Mouse (Mus musculus): Measurements from ENCODE around the gene Cep128.

The Cep128 gene

DNA sequence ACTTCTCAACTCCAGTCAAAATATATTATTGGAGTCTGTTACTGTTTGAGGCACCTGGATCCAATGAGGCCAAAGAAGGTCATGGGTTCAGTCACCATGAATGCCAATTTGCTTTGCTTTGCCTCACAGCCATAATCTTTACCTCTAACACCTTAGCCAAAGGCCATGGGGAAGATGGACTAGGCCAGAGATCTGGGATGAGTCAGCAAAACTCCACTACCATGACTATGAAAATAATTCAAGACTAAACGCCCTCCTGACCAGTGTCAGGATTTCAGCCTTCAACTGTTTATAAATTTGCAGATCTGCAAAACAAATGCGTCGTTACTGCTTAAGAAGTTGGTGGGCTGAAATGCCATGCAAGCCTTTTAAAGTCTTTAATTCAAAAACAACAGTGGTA lies 76.5 kb downstream of the Cep128 start:
- no peak for DNase-seq (ENCODE audit: low read depth, low spot score)

GRCm38 (mm10) chr12:91305769-91306168 lies 78.4 kb downstream of the Cep128 start:
- DNase-seq (ENCODE audit: low read depth, low spot score) = no peak

DNA sequence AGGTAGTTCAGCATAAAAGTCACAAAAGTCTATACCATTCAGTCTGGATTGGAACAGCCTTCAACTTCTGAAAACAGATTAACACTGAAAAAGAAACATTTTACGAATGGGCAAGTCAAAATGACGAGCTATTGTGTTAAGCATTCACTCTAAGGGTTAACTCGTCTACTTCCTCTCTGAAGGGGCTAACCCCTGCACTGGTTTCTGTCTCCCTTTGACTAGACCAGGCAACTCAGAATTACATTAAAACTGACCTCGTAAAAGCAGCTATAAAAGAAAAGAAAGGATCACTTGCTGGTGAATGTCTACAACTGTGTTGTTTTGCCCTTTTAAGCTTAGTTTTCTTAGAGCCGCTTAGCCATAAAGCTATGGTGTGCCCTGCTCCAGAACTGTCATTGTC lies 79.2 kb downstream of the Cep128 start:
- no peak for DNase-seq (ENCODE audit: low read depth, low spot score)

- DNase-seq (ENCODE audit: low read depth, low spot score) = no peak
Observed at GRCm38 (mm10) chr12:91298700-91299099, 85.5 kb downstream of the Cep128 start.

DNA sequence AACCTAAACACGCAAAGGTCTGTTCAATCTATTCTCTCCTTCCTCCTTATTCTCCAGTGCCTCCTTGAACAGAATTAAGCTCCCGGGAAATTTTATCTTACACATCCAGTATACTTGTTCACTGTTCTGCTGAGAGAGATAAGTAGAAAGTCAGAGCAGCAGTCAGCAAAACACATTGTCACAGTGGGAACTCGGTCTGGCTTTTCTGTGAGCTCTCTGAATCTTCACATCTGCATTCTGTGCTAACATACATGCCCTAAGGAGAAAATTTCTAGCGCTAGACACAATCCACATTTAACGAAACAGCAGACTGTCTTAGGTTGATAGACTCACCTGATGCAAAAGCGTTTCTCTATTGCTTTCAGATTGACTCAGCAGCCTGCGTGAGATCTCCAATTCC lies 88.3 kb downstream of the Cep128 start:
- DNase-seq (ENCODE audit: low read depth, low spot score) = no peak

DNA sequence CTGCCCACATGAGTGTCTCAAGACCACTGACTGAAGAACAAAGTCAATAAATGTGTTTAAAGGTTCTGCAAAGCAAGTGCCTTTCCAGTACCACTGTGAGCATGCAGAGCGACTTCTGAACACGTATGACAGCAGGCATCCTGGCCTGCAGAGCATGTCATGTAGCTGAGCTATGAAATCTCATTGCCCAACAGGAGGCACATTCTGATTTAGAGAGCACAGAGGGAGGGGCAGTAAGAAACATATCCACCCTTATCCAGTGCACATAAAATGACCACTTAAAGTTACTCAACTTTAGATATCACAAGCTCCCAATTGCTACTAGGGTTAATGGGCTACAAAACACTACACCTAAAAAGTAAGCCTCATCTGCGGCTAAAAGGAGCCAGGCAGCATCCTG lies 88.8 kb downstream of the Cep128 start:
- DNase-seq (ENCODE audit: low read depth, low spot score) = no peak

DNA sequence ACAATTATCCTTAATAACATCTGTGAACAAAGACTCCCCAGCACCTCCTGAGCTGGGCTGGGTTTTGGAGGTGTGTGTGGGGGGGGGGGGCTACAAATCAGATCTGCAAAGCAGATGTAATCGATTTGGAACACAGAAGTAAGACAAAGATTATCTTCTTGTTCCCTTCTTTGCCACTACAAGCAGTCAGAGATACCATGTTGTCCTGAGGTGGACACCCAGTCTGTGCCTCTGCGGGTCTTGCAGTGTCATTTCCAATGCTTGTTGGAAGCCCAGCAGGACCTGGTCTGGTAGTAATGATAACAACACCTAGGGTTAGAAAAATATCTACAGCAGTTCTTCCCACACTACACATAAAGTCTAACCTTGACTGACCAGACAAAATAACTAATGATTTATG lies 110.3 kb downstream of the Cep128 start:
- no peak for DNase-seq (ENCODE audit: low read depth, low spot score)

GRCm38 (mm10) chr12:91269634-91270033 lies 114.6 kb downstream of the Cep128 start:
- DNase-seq (ENCODE audit: low read depth, low spot score) = no peak

- DNase-seq (ENCODE audit: low read depth, low spot score) = no peak
Observed at GRCm38 (mm10) chr12:91268974-91269373, 115.2 kb downstream of the Cep128 start.

GRCm38 (mm10) chr12:91266014-91266413 lies 118.2 kb downstream of the Cep128 start:
- DNase-seq (ENCODE audit: low read depth, low spot score) = no peak

DNA sequence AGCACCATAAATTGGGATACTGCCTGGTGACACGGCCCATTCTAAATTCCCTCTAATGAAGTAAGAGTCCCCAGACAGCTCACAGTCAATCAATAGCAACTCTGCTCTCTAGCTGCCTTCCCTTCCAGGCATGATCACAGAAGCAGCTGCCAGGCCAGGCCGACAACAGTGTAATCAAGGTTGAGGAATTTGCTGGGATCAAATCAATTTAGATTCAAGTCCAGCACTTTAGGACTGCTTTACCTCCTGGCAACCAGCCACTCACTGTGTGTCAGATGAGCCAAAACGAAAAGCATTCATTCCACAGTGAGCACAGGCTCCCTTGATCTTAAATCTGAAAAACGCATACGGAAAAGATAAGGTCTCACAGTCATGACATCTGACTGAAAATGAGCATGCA lies 118.7 kb downstream of the Cep128 start:
- DNase-seq (ENCODE audit: low read depth, low spot score) = no peak

DNA sequence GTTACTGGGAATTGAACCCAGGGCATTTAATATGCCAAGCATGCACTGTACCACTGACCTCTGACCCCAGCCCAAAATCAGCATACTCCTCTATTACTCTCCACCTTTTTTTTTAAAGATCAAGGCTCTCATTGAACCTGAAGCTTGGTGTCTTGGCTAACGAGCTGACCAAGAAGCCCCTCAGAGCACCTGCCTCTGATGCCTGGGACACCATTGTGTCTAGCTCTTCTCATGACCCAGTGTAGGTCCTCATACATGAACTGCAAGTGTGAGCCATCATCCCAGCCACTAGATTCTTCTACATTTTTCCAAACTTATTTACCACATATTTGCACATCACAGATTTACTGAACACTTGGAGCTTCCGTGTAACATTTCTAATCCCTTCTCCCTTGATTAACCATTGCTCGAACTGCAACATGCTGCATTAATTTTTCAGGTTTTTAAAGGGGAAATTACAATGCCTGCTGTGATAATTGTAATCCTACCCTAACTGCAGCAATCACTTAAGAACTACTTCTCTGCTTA lies 119.3 kb downstream of the Cep128 start:
- no peak for DNase-seq (ENCODE audit: low read depth, low spot score)

- DNase-seq (ENCODE audit: low read depth, low spot score) = no peak
Observed at GRCm38 (mm10) chr12:91263705-91264104, 120.5 kb downstream of the Cep128 start.

DNA sequence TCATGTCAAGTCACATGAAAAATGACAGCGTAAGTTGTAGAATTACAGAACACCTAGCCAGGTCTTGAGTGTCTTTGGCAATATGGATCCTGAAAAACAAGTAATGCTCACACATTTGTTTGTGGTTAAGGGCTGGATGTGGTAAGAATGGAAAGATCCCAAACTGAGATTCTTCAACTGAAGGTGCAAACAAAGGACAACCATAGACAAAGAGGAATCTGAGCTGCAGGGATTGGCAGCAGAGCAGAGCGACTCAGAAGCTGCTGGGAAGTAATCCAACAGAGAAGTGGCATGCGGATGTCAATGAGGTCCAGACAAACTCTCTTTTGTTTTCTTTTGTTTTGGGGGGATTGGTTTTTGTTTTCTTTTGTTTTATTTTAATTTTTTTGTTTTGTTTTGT lies 121.4 kb downstream of the Cep128 start:
- no peak for DNase-seq (ENCODE audit: low read depth, low spot score)

DNA sequence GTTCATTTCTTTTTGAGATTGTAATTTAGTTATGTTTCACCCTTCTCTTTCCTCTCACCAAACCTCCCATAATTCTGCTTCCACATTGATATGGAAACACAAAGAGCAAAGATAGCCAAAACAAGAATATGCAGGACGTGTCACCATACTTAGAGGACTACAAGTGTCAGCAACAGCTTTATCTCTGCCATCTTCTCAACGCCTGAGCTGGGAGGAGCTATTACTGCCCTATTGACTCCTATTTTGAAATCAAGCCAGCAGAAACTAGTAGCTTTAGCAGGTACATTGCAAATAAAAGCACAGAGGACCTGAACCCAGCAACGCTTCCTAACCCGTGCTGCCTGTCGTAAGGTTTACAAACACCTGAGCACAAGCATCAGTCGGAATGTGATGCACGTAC lies 127.9 kb downstream of the Cep128 start:
- no peak for DNase-seq (ENCODE audit: low read depth, low spot score)

DNA sequence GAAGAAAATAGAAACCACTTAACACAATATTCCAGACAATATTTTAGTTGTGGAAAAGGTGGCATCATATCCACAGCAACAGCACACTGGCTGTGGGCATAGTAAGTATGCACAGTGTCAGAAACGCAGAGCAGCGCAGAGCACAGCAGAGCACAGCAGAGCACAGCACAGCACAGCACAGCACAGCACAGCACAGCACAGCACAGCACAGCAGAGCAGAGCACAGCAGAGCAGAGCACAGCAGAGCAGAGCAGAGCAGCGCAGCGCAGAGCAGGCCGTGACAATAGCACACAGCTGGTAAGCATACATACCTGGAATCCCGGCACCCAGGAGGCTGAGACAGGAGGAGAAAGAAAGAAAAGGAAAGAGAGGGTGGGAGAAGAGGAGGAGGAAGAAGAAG lies 129.4 kb downstream of the Cep128 start:
- peak; percentile 16 for DNase-seq (ENCODE audit: low read depth, low spot score)

DNA sequence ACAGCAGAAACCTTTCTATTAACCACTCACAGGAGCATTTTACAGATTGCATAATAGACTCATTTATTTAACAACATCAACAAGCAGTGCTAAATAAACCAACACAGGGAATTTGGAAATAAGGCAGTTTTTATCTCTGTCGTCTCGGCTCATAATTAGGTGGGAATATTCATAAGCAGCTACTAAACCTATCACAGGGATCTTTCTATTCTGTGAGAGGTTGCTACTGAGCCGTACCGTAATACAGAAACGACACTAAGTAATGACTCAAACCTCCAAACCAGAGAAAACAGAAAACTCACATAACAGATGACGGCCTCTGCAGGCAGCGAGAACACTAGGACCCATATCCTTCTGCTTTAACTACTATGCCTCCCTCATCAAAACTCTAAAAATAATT lies 163.6 kb downstream of the Cep128 start:
- DNase-seq (ENCODE audit: low read depth, low spot score) = no peak

- no peak for DNase-seq (ENCODE audit: low read depth, low spot score)
Observed at GRCm38 (mm10) chr12:91205550-91205949, 178.7 kb downstream of the Cep128 start.

DNA sequence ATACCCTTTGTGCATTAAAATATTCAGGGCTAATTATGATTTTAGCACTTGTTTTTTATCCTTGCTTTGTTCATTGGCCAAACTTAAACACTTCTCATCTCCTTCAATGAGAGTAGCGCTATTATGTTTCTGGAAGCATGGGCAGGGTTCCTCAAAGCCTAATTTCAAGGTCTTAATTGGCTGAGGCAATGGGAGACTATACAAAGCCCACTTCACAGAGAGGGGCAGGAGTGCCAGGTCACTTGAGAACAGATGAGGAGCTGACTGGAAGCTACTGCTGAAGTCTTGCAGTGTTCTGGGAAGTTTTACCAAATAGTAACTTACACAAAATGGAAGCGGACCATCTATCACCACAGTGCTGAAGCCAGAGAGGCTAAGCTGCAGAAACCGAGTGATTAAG lies 179.9 kb downstream of the Cep128 start:
- DNase-seq (ENCODE audit: low read depth, low spot score) = no peak

GRCm38 (mm10) chr12:91202496-91202895 lies 181.7 kb downstream of the Cep128 start:
- no peak for DNase-seq (ENCODE audit: low read depth, low spot score)

GRCm38 (mm10) chr12:91189111-91189510 lies 195.1 kb downstream of the Cep128 start:
- no peak for DNase-seq (ENCODE audit: low read depth, low spot score)

DNA sequence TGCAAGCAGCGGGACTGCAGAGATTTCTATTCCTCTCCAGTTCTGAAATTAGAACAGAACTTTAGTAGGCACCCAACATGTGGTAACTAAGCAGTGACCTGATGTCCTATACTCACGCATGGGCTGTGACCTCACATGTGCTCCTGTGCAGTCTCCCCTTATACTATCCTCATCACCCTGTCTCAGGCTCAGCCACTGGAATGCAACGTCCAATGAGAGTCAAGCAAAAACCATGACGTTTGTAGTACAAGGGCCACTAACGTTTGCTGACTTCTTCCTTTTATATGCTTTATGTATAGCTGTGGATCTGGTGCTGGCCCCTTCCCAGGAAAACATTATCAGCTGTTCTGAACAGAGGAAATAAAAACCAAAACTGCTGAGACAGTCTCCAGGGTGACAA lies 198.6 kb downstream of the Cep128 start:
- no peak for DNase-seq (ENCODE audit: low read depth, low spot score)

DNA sequence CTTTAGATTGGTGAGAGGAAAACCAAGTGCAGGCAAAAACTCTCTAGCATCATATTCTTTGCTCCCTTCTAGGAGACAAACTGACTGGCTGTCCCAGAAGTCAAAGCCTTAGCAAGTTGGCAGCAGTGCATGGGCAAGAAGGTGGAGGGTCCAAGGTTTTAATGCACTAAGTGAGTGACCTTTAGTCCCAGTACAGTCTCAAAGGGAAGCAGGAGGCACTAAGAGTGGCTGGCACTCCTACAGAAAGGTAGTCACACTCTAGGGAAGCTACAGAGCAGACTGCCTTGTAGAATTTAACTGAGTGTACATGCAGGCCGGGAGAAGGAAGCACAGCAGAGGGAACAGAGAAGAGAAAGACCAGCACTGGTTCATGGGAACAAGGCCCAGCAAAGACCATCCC lies 199.6 kb downstream of the Cep128 start:
- no peak for DNase-seq (ENCODE audit: low read depth, low spot score)

DNA sequence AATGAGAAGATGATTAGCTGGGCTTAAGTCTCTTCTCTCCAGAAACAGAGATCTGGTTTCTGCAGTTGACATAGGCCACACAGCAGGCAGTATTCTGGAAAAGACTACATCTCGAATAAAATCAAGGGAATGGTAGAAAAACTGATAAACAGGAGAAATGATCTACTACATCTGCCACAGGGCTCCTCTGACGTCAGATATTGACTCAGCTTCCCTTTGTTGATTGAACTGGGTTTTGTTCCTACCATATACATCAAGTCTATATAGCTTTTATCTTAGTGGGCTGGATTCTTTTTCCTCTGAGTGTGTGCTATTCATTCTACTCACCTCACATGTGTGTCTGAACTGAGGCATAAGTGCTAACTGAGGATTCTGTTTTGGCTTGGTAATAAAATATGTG lies 200.3 kb downstream of the Cep128 start:
- no peak for DNase-seq (ENCODE audit: low read depth, low spot score)
